Mouse (Mus musculus) left cerebral cortex, adult 2 months (tissue): Measurements from ENCODE around the gene Endov. TPM values are rescaled to one million over a fixed set of nuclear protein-coding genes. Genes with fewer than 3 reads are reported as not detected.
A peak's percentile ranks its signal among the peaks of the same experiment; 100 is the strongest.

Experiments used
- DNase-seq, 2 experiments: peaks; one replicate each; pipeline ENCODE4 v3.0.0; 2021 to 2022; ENCODE audit warnings: low spot score in 2 of 2, mixed read lengths in 1 of 2; ENCODE audit errors: extremely low spot score in 1 of 2
- H3K27ac ChIP-seq: fragments of 200-600 bp; 2 replicates; pipeline ENCODE4 v1.8.1; 2022
- H3K4me3 ChIP-seq: fragments of 200-600 bp; 2 replicates; pipeline ENCODE4 v1.8.1; 2022
- CTCF ChIP-seq: fragments of 200-600 bp; IDR thresholded peaks from 2 replicates; pipeline ENCODE4 v1.8.1; 2022; ENCODE audit warnings: antibody characterized with exemption, mild to moderate bottlenecking, moderate library complexity
- intact Hi-C: fragments of 180-260 bp; cut with DNase I; formaldehyde crosslinking; loops from one replicate; pipeline ENCODE4 v1.15.1; 2025
- total RNA-seq, 2 experiments: library from RNA; stranded (reverse); gene quantifications; 2 replicates each; pipeline ENCODE4 v1.2.3; 2021

The Endov gene
- total RNA-seq, 2 experiments from 2014 or later: 31.3 to 35.3 TPM

GRCm38 (mm10) chr11:119520005-119520712, 29.0 kb downstream of the Endov start:
- intact Hi-C loops: no loop called here
- peak in 1 of 2 experiments; percentile 51 for DNase-seq
- Histone ChIP-seq H3K27ac (peak overlapping the region; percentile 88), H3K4me3 (no peak overlapping the region)
- no peak for TF ChIP-seq CTCF

- no peak for DNase-seq
- TF ChIP-seq CTCF: no peak
- Histone ChIP-seq H3K27ac (peak overlapping the region; percentile 88), H3K4me3 (no peak overlapping the region)
- intact Hi-C loops: no loop called here
Measured at GRCm38 (mm10) chr11:119520713-119521063, 29.5 kb downstream of the Endov start.

DNA sequence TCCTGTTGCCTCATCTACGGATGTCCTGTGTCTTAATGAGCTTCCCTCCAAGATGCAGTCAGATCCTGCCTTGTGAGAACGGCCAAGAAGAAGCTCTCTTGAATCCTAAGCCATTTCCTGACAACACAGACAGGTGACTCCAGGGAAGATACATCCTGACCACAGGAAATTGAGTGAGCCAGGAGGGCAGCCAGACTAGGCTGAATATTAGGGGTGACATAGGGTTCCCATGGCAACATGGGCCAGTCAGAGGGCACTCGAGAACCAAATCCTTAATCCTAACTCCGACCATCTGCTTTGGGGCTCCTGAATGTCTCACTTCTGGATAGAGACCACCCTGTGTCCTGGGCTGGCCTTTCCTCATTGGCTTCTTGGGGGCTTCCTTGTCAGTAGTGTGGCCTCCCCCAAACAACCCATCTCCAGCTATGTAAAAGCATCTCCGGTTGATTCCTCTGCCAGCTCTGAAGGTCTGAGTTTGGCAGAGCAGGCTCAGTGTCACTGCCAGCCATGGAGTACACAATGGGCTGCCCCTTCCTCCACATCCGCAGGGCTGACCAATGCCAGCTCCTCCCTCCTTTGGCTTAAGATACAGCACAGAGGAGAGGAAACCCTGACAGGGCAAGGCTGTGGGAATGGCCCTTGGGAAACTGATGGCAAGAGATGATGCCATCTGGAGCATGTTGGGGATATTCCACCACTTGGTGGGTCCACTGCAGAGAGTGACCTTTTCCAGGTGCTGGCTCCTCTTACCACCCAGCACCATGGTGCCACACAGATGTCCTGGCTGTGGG, 31.0 kb downstream of the Endov start:
- Histone ChIP-seq H3K27ac (peak overlapping the region; percentile 53), H3K4me3 (no peak overlapping the region)
- DNase-seq: no peak
- intact Hi-C loops: no loop called here
- no peak for TF ChIP-seq CTCF

- no peak for TF ChIP-seq CTCF
- intact Hi-C loops: no loop called here
- Histone ChIP-seq H3K27ac (peak overlapping the region; percentile 53), H3K4me3 (no peak overlapping the region)
- DNase-seq: no peak
Measured at GRCm38 (mm10) chr11:119522779-119523178, 31.6 kb downstream of the Endov start.

GRCm38 (mm10) chr11:119523392-119523791, 32.2 kb downstream of the Endov start:
- no peak for DNase-seq
- no peak; the same call in 1 of the 2 replicates for TF ChIP-seq CTCF
- no peak overlapping the region for H3K4me3 ChIP-seq
- intact Hi-C loops: no loop called here
- no peak overlapping the region for H3K27ac ChIP-seq

- intact Hi-C loops: no loop called here
- H3K27ac ChIP-seq: no peak overlapping the region
- no peak for TF ChIP-seq CTCF
Measured at GRCm38 (mm10) chr11:119524545-119524949, 33.4 kb downstream of the Endov start.

GRCm38 (mm10) chr11:119526068-119526966, 35.2 kb downstream of the Endov start:
- no peak for TF ChIP-seq CTCF
- DNase-seq: no peak
- intact Hi-C loops: no loop called here
- H3K27ac ChIP-seq: no peak overlapping the region
- no peak overlapping the region for H3K4me3 ChIP-seq

More at GRCm38 (mm10) chr11:119524545-119524949, 33.4 kb downstream of the Endov start:
- H3K4me3 ChIP-seq: peak overlapping the region; percentile 37
- peak; percentile 72 to 82 for DNase-seq

GRCm38 (mm10) chr11:119528930-119529329, 37.8 kb downstream of the Endov start:
- TF ChIP-seq CTCF: no peak
- peak overlapping the region; percentile 58 for H3K27ac ChIP-seq
- DNase-seq: no peak
- no peak overlapping the region for H3K4me3 ChIP-seq
- intact Hi-C loops: no loop called here

DNA sequence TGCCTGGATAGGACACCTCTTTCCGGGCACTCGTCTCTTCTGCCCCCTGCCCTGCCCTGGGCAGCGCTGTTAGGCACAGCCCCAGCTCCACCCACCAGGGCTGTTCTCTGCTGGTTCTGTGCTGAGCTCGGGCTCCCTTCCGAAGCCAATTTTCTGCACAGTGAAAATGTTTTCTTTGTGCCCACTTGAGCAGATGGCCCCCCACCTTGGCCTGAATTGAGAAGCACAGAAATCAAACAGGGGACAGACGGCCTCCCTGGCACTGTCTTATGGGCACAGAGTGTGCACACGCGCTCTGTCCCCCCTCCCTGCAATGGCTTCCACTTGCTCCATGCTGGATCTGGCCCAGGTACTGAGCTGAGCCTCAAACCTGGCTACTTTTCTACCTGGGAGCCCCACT, 41.3 kb downstream of the Endov start:
- no peak overlapping the region for H3K4me3 ChIP-seq
- no peak for TF ChIP-seq CTCF
- intact Hi-C loops: no loop called here
- DNase-seq: no peak
- no peak overlapping the region; the same call in 1 of the 2 replicates for H3K27ac ChIP-seq

DNA sequence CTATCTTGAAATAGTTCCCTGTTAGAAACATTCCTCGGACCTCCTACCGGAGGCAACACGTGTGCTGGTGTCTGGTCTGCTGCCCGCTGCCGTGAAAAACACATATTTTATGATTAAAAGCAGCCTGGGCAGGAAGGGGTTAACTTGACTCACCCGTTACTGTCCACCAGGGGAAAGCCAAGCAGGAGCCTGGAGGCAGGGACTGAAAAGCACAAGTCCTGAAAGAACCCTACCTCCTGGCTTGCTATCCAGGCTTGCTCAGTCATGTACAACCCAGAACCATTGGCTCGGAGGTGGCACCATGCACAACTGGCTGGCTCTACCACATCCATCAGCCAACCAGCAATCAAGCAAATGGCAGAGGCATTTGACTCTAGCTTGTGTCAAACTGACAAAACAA, 42.6 kb downstream of the Endov start:
- no peak overlapping the region for H3K27ac ChIP-seq
- no peak overlapping the region for H3K4me3 ChIP-seq
- intact Hi-C loops: no loop called here
- no peak for DNase-seq
- no peak for TF ChIP-seq CTCF

GRCm38 (mm10) chr11:119539944-119540343, 48.8 kb downstream of the Endov start:
- intact Hi-C loops: no loop called here
- TF ChIP-seq CTCF: no peak
- no peak for DNase-seq
- Histone ChIP-seq H3K27ac (peak overlapping the region; percentile 11; the same call in 1 of the 2 replicates), H3K4me3 (no peak overlapping the region)
